Mouse (Mus musculus): ENCODE results near the gene Arl1.
A peak's percentile ranks its signal among the peaks of the same experiment; 100 is the strongest.
"Not testable (repeated sequence)": the region's sequence is repeated elsewhere in the genome, so short reads cannot be mapped to it uniquely, and the experiment has no call there.

Gene Arl1

DNA sequence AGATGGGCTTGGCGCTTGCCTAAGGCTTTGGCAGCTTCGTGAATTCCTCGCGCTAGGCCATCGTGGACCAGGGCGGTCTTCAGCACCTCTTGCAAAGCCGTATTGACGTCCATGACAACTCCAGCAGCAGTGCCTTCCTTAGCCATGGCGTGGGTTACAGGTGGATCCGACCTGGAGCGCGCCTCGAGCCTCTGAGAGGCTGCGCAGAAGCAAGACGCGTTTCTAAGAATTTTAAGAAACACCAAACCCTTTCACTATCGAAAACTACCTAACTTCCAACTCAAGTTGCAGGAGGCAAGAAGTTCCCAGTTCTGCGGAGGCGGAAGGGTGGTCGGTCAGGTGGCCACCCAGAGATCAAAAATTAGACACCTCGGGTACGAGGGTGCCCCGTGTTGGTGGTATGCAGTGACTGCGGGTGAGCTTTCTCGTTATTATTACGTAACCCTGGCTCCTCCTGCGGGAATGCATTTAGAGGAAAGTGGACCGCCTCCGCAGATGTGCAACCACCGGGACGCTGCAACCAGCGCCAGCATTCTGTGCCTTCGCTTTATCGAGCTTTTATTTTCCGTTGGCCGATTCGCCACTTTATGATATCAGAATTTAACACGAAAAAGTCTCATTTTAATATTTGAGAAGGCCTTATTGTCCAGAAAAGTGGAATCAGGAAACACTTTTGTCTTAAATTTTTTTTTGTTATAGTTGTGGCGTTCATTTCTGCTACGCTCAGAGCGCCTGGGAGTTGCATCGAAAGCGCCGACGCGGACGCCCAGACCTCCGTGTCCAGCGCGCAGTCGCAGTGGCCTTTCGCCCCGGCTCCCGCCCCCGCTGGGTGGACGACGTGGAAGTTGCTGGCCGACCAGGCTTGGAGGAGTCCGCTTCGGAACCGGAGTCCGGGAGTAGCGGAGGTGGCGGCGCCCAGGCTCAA lies at the start of gene Arl1:
Arl1 (plus strand) TSS at position 288 of the 925 bp plus-strand sequence.
- DNase-seq (ENCODE audit: low spot score), result peak; percentile 78

- no peak for DNase-seq (ENCODE audit: low spot score)
These were observed 47.6 kb upstream of the Arl1 start for GRCm38 (mm10) chr10:88682904-88683563.

DNA sequence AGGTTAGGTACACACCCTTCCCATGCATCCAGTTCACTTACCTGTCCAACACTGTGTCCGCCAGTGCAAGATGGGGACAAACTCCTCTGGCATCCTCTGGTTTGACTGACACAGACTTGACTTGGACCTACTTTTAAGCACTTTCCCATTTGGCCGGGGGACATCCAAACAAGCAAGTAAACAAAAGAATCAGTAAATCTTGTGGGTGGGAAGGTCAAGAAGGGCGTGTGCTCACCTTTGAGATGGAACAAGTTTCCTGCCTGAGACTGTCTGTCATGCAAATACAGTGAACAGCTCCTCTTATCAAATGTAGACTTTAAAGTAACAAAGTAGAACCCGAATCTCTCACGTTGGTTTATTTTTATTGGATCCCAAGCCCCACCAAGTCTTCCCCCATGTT lies 45.7 kb upstream of the Arl1 start, which contains the start of gene Spic:
Spic (minus strand) TSS at position 91 of the 400 bp plus-strand sequence.
- DNase-seq (ENCODE audit: low spot score), result no peak

DNA sequence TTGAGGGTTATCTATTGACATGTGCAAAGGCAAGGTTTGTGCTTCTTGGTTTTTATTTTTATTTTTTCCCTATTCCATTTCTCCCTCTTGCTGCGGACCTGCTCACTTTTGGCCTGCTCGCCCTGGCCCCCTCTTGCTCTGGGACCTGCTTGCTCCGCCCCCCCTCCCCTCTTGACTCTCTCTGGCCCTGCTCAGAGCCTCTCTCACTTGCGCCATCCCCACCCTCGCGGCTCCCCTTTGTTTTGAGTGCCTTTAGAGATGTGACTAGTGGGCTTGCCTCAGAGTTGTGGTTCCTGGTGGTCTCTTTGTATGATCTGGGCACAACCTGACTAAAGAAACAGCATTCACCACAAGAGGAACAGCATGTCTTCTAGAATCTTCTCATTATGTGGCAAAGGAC lies 29.7 kb upstream of the Arl1 start:
- no peak for DNase-seq (ENCODE audit: low spot score)

- DNase-seq (ENCODE audit: low spot score), result no peak
These were observed 21.8 kb upstream of the Arl1 start for GRCm38 (mm10) chr10:88708671-88709523.

- DNase-seq (ENCODE audit: low spot score), result no peak
These were observed 18.3 kb upstream of the Arl1 start for GRCm38 (mm10) chr10:88712359-88712758.

- no peak for DNase-seq (ENCODE audit: low spot score)
These were observed 15.9 kb upstream of the Arl1 start for GRCm38 (mm10) chr10:88714744-88715143.

DNA sequence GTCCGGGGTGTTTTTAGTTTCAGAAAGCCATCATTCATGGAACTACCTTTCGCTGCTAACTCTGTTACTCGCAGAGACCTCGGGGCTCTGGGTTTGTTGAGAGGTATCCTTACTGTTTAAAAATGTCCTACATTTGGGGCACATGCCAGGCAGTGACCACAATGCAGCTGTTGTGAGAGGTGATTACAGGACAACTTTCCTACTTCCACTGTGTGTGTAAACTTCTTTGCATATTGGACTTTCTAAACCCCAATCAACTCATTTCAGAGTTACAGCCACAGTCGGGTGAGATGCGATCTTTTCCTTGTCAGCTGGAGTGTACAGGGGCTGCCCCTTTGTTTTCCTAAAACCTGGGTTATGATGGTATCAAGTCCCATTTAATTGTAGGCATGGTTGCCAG lies 15.0 kb upstream of the Arl1 start:
- DNase-seq (ENCODE audit: low spot score), result no peak

DNA sequence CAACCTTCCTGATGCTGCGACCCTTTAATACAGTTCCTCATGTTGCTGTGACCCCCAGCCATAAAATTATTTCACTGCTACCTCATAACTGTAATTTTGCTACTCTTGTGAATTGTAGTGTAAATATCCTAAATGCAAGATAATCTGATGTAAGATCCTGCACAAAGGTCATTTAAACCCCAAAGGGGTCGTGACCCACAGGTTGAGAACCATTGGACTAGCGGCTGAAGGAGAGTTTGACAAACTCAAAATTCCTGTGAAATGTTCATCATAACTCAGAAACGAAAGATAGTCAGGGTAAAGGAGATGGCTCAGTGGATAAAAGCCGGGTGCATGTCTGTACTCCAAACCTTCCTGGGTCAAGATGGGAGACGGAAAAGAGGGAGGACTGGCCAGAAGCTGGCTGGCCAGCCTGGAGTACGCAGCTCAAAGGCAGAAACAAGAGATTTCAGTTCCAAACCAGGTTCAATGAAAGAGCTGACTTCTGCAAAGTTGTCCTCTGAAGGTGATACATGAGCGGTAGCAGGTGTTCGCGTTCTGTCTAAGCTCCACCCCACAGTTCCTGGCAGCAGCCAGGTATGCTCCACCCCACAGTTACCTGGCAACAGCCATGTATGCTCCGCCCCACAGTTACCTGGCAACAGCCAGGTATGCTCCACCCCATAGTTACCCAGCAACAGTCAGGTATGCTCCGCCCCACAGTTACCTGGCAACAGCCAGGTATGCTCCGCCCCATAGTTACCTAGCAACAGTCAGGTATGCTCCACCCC lies 13.5 kb upstream of the Arl1 start:
- DNase-seq (ENCODE audit: low spot score), result no peak

- no peak for DNase-seq (ENCODE audit: low spot score)
These were observed 13.0 kb upstream of the Arl1 start for GRCm38 (mm10) chr10:88717756-88718025.

DNA sequence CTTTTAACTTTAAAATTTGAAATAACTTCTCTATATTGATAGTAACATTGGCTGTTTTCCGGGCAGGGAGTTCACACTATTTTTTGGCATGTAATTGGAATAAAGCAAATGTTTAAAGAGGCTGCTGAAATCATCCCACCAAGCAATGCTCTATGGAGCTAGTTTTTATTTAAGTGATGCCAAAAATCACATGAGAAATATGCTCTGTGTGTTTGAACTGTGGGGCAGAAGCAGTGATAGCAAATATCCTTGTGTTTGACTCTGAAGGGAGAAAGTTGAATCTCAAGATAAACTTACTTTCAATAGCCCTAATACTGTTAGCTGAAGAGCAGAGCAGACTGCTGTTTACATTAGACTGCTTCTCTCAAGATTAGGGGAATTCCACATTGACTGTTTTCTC lies 11.0 kb upstream of the Arl1 start:
- DNase-seq (ENCODE audit: low spot score), result no peak

GRCm38 (mm10) chr10:88725343-88725742 lies 5.3 kb upstream of the Arl1 start:
- DNase-seq (ENCODE audit: low spot score), result no peak

GRCm38 (mm10) chr10:88727128-88727527 lies 3.5 kb upstream of the Arl1 start:
- DNase-seq (ENCODE audit: low spot score), result peak; percentile 19

- DNase-seq (ENCODE audit: low spot score), result no peak
These were observed 2.5 kb upstream of the Arl1 start for GRCm38 (mm10) chr10:88728166-88728565.

GRCm38 (mm10) chr10:88731496-88732308 lies 1.0 kb downstream of the Arl1 start:
- peak; percentile 21 for DNase-seq (ENCODE audit: low spot score)

DNA sequence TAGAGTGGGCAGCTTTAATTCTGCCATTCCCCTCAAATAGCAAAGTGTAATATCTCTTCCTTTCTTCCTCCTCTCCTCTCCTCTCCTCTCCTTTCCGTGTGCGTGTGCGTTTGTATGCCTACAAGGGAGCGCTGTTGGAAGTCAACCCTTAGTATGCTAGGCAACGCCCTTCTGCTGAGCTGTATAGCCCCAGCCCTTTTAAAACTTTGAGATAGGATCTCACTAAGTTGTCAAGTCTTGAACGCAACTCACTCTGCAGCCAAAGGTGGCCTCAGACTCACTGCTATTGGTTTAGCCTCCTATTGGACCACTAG lies 1.6 kb downstream of the Arl1 start:
- DNase-seq (ENCODE audit: low spot score), result peak; percentile 47

DNA sequence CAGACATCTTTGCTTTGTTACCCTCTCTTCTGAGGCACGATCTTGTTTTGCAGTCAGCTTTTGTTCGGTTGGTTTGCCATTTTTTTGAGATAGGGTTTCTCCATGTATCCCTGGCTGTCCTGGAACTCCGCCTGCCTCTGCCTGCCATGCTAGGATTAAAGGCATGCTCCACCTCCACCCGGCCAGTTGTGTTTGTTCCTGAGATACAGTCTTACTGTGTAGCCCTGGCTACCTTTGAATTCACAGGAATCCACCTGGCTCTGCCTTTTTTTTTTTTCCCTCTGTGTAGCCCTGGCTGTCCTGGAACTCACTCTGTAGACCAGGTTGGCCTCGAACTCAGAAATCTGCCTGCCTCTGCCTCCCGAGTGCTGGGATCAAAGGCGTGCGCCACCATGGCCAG lies 8.4 kb downstream of the Arl1 start:
- DNase-seq (ENCODE audit: low spot score), result not testable (repeated sequence)

DNA sequence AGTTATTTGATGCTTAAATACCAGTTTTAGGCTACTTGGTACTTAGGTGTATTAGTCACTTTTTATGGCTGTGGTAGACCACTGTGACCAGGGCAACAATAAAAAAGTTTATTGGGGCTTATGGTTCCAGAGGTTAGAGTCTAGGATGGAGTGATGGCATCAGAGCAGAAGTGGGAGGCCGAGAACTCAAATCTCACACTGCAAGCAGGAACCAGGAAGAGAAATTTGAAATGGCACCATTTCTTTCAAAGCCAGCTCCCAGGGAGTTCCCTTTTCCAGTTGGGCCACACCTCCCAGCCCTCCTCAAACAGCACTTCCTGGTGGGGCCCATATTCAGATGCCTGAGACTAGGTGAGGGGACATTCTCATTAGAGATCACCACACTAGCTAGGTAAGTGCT lies 9.2 kb downstream of the Arl1 start:
- DNase-seq (ENCODE audit: low spot score), result no peak

DNA sequence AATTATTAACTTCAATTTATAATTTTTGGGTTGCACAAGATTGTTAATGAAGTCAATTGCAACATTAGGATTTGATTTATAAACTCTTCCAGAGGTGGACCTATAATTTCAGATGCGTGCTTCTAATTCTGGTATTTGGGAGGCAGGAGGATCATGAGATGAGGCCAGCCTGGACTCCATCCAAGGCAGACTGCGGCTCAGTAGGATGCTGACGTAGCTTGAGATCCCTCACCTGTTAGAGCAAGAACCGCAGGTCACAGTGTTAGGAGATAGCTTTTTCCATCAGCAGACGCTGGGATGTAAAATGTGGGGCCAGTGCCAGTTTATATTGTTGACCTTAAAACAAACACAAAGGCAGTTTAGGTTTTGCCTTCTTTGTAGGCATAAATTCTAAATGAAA lies 10.1 kb downstream of the Arl1 start:
- DNase-seq (ENCODE audit: low spot score), result no peak

- no peak for DNase-seq (ENCODE audit: low spot score)
These were observed 10.8 kb downstream of the Arl1 start for GRCm38 (mm10) chr10:88741426-88741825.
